Mouse (Mus musculus): ENCODE data around the gene Arih1.
"Not testable (repeated sequence)": the region's sequence is repeated elsewhere in the genome, so short reads cannot be mapped to it uniquely, and the experiment has no call there.

Arih1 gene

GRCm38 (mm10) chr9:59458997-59459510, 27.4 kb downstream of the Arih1 start:
- no peak for DNase-seq (ENCODE audit: low spot score)

GRCm38 (mm10) chr9:59458416-59458815, 28.0 kb downstream of the Arih1 start:
- no peak for DNase-seq (ENCODE audit: low spot score)

DNA sequence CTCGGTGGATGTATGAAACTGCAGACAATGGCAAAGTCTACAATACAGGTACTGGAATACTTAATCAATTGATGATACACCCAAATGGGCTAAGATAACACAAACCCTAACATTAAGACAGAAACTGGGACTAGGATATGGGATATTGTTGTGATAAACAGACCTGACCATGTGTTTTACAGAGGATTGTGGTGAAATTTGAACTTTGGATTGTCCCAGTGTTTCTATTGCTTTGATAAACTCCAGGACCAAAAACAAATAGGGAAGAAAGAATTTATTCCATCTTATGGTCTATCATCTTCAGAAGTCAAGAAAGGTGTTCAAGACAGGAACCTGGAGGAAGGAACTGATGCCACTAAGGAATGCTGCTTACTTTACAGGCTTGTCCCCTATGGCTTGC, 28.7 kb downstream of the Arih1 start:
- no peak for DNase-seq (ENCODE audit: low spot score)

GRCm38 (mm10) chr9:59455404-59456068, 30.9 kb downstream of the Arih1 start:
- no peak for DNase-seq (ENCODE audit: low spot score)

DNA sequence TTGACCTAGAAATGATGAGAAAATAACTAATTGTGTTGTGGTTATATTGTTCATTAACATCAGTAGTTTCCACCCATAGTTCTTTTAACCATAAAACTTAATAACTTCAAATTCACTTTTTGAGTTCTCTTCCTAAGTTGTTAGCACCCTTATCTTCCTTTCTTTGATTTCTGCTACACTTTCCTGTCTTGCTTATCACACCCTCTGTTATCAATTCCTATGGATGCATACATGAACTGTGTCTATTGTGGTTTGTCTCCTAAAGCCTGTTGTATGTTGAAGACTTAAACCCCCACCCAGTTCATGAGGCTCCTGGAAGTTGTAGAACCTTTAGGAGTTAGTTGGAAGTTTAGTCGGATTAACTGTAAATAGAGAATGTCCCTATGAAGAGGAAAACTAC, 52.7 kb downstream of the Arih1 start:
- DNase-seq (ENCODE audit: low spot score): no peak

DNA sequence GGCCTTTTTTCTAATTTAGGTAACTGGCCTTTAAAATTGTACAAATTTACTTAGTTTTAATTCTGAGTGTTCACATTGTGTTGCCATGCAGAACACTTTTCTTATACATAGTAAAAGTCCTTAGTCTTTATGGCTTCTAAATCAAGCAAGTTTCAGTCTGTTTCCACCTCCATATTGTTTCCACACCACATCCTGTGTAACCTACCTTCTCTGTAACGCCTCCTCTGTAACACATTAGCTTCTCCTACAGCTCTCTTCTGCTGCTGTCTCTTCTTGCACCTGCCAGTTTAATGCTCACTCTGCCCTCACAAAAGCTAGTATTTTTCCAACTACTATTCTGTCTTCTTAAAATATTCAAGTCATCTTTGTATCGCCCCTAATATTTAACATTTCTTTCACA, 54.8 kb downstream of the Arih1 start:
- DNase-seq (ENCODE audit: low spot score): no peak

DNA sequence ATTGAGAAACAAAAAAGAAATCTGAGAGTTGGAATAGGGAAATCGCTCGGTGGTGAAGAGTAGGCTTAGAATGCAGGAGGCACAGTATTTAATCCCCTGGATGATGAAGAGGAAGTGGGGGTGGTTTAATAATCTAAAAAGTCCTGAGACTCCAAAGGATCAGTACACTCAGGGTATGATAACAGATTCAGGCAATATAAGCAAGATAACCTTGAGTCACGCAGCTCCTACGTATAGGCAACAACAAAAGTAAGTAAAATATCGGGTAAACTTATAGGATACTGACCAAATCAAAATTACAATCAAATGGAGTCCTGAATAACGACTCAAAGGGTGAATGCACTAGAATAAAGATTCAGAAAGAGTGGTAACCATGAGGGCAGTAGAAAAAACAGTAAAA, 65.9 kb downstream of the Arih1 start:
- no peak for DNase-seq (ENCODE audit: low spot score)

GRCm38 (mm10) chr9:59407271-59407670, 79.1 kb downstream of the Arih1 start:
- no peak for DNase-seq (ENCODE audit: low spot score)

GRCm38 (mm10) chr9:59389086-59389485, 97.3 kb downstream of the Arih1 start:
- no peak for DNase-seq (ENCODE audit: low spot score)

- DNase-seq (ENCODE audit: low spot score): no peak
These were observed 98.1 kb downstream of the Arih1 start for GRCm38 (mm10) chr9:59388311-59388710.

GRCm38 (mm10) chr9:59387461-59387860, 99.0 kb downstream of the Arih1 start:
- DNase-seq (ENCODE audit: low spot score): no peak

DNA sequence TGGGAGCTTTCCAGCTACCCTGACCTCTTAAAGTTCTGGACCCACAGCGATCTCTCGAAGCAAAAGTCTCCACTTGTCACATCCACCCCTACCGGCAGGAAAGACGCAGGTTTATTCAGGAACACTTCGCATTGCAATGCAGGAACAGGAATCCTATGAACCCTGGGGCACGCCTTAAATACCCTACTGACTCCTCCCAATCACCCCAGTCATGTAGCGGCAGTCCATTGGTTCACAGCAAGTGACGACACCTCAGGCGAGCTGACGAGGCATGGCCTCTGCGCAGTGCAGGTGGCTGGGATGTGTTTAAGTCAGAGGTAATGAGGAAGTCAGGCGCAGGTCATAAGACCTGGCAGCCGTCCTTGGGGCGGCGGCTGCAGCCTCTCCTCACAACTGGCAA, 110.8 kb downstream of the Arih1 start:
- DNase-seq (ENCODE audit: low spot score): peak; percentile 76

DNA sequence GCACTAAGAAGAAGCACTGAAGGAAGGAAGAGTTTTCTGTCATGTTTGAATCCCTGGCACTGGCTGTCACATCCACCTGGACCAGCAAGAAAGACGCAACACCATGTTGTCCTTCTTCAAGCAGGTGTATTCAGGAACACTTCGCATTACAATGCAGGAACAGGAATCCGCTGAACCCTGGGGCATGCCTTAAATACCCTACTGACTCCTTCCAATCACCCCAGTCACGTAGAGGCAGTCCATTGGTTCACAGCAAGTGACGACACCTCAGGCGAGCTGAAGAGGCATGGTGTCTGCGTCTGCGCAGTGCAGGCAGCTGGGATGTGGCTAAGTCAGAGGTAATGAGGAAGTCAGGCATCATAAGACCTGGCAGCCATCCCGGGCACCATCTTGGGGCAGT, 116.8 kb downstream of the Arih1 start:
- DNase-seq (ENCODE audit: low spot score): no peak

GRCm38 (mm10) chr9:59369220-59369619, 117.2 kb downstream of the Arih1 start:
- no peak for DNase-seq (ENCODE audit: low spot score)

- not testable (repeated sequence) for DNase-seq (ENCODE audit: low spot score)
These were observed 125.9 kb downstream of the Arih1 start for GRCm38 (mm10) chr9:59360487-59360886.

DNA sequence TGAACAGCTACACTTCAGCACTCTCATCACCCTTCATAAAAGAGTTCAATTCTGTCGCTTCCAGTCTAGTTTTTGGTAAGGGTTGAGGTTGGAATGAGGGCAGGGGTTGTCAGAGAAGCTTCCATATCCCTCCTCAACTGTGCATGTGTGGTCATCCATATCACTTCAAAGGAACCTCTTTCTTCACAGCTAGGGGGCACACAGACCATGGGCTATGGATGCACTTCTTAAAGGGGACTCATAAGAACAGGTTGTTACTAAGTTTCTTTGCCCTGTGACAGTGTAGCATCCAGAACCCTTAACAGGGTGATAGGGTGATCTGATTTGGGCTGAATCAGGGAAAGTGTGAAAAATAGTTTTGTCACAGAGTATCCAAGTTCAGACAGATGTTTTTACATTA, 128.4 kb downstream of the Arih1 start:
- DNase-seq (ENCODE audit: low spot score): not testable (repeated sequence)

DNA sequence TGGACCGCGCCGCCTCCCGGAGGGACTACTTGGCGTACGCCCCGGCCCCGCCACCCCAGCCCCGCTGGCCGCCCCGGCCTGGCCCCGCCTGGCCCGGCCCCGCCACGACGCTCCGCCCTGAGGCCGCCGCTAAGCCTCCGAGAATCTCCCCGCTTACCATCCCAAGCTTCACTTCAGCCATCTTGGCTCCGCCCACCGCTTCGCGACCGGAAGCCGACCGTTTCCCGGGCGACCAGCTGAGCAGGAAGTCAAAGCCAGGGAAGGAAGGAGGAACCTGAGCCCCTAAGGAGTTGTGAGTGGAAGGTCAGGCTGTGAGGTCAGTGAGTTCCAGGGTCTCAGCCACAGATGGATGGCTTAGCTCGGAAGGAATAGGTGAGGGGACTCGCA, 133.2 kb downstream of the Arih1 start, which contains the start of gene Bbs4:
Gene Bbs4, minus strand, starts transcription at position 256 of the 387 bp plus-strand sequence.
- peak; percentile 92 for DNase-seq (ENCODE audit: low spot score)

DNA sequence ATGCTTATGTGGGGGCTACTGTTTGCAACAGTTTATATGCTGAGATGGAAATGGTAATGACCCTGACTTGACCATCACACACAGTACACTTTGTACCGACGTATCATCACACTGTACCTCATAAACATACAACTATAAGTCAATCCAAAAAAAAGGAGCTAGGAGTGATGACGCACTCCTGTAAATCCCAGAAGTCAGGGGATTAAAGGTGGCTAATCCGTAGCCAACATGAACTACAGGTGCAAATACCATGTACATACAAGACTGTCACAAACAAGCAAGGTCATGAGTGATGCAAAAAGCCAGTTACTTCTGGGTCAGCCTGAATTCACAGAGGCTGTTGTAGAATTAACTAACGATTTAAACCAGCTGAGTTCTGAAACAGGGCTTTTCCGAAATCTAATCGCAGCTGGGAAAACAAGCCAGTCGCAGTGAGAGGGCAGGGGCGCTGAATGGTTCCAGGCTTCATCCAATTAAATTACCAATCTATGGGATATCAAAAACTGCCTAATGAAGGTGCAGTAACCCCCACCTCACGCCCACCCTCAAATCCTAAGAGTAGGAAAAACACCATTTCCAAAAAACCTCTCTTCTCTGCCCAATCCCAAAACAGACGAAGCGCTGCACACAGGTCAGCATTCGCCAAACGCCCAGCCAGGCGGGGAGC, 133.7 kb downstream of the Arih1 start:
- DNase-seq (ENCODE audit: low spot score): no peak

DNA sequence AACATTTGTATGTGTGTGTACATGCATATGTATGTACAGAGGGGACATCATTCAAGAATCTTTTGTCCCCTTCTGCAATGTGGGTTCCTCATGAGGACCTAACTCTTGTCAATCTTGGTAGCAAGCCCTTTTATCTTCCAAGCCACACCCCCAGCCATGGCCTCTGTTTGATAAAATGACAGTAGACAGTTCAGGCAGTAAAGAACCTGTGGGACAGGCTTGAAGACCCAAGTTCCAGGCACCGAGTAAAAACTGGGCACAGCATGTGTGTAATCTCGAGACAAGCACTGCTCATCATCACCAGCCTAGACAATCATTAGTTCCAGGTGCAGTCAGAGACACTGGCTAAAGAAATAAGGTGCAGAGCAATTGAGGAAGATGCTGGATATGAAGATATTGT, 140.2 kb downstream of the Arih1 start:
- DNase-seq (ENCODE audit: low spot score): no peak

- DNase-seq (ENCODE audit: low spot score): no peak
These were observed 146.4 kb downstream of the Arih1 start for GRCm38 (mm10) chr9:59340002-59340401.

DNA sequence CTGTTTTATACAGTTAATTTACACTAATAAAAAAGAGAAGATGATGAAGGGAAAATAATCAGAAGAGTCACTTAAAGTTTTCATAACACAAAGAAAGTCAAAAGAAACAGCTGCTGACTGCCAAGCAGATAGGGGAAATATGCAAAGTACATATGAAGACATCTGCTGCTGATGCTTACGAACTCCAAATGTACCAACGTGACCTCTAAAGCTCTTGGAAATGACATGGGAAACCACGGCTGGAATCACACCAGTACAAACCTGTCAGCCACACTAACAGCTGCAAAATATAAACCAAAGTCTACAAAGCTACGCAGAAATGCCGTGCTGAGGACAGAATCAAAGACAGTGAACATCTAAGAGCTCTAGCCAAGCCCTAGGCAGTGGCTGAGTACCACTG, 147.3 kb downstream of the Arih1 start:
- no peak for DNase-seq (ENCODE audit: low spot score)

DNA sequence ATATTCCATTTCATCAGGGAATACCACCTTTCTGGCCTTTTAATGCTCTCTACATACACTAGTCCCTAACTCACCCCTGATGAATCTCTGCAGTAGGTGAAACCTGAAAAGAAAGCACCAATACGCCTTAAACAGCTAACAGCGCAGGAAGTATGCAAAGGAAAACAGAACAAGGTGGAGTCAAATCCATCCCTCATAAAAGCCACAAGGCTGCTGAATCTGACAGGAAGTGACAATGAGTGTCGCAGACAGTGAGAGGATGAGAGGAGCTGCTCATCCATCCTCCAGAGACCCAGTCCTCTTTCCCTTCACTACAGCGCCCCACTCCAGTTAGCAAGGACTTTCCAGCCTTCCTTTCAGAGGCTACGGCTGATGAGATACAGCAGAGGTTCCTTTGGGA, 148.0 kb downstream of the Arih1 start:
- DNase-seq (ENCODE audit: low spot score): no peak
